Mouse (Mus musculus): ENCODE data around the gene Rnf166.

GRCm38 (mm10) chr8:122488387-122488786 is 12.5 kb upstream of the Rnf166 start:
- TF ChIP-seq POLR2A (IDR thresholded peaks at IDR 0.05; ENCODE audit: control insufficient read depth, extremely low read depth, insufficient read depth, low read length, poor library complexity) (no peak), CTCF (IDR thresholded peaks at IDR 0.05; ENCODE audit: borderline replicate concordance, control insufficient read depth, extremely low read depth, insufficient read depth, low read length, poor library complexity) (no peak)

All from thymus, adult 2 months (tissue).